Mouse (Mus musculus): ENCODE results near the gene Nhlrc2.
A peak's percentile ranks its signal among the peaks of the same experiment; 100 is the strongest.
"Not testable (repeated sequence)": the region's sequence is repeated elsewhere in the genome, so short reads cannot be mapped to it uniquely, and the experiment has no call there.

The Nhlrc2 gene

GRCm38 (mm10) chr19:56548230-56549032, at the start of gene Nhlrc2:
Nhlrc2 (plus strand) TSS chr19:56548261.
- peak; percentile 88 for DNase-seq (ENCODE audit: low spot score)

- not testable (repeated sequence) for DNase-seq (ENCODE audit: low spot score)
Observed at GRCm38 (mm10) chr19:56503069-56503468, 45.0 kb upstream of the Nhlrc2 start.

GRCm38 (mm10) chr19:56503525-56503924, 44.5 kb upstream of the Nhlrc2 start:
- DNase-seq (ENCODE audit: low spot score), result not testable (repeated sequence)

- not testable (repeated sequence) for DNase-seq (ENCODE audit: low spot score)
Observed at GRCm38 (mm10) chr19:56511207-56511606, 36.9 kb upstream of the Nhlrc2 start.

GRCm38 (mm10) chr19:56513527-56513926, 34.5 kb upstream of the Nhlrc2 start:
- DNase-seq (ENCODE audit: low spot score), result not testable (repeated sequence)

GRCm38 (mm10) chr19:56519408-56519807, 28.7 kb upstream of the Nhlrc2 start:
- DNase-seq (ENCODE audit: low spot score), result not testable (repeated sequence)

GRCm38 (mm10) chr19:56530529-56530928, 17.5 kb upstream of the Nhlrc2 start:
- not testable (repeated sequence) for DNase-seq (ENCODE audit: low spot score)

GRCm38 (mm10) chr19:56531251-56531650, 16.8 kb upstream of the Nhlrc2 start:
- no peak for DNase-seq (ENCODE audit: low spot score)

- DNase-seq (ENCODE audit: low spot score), result no peak
Observed at GRCm38 (mm10) chr19:56533291-56534071, 14.6 kb upstream of the Nhlrc2 start.

- DNase-seq (ENCODE audit: low spot score), result no peak
Observed at GRCm38 (mm10) chr19:56534337-56534736, 13.7 kb upstream of the Nhlrc2 start.

GRCm38 (mm10) chr19:56535064-56535463, 13.0 kb upstream of the Nhlrc2 start:
- no peak for DNase-seq (ENCODE audit: low spot score)

- no peak for DNase-seq (ENCODE audit: low spot score)
Observed at GRCm38 (mm10) chr19:56535765-56536164, 12.3 kb upstream of the Nhlrc2 start.

GRCm38 (mm10) chr19:56543320-56543719, 4.7 kb upstream of the Nhlrc2 start:
- no peak for DNase-seq (ENCODE audit: low spot score)

GRCm38 (mm10) chr19:56544681-56545388, 3.2 kb upstream of the Nhlrc2 start:
- no peak for DNase-seq (ENCODE audit: low spot score)

GRCm38 (mm10) chr19:56546031-56546430, 2.0 kb upstream of the Nhlrc2 start:
- no peak for DNase-seq (ENCODE audit: low spot score)

GRCm38 (mm10) chr19:56547456-56548229, 418 bp upstream of the Nhlrc2 start, which contains the start of gene Dclre1a:
Dclre1a (minus strand) TSS chr19:56548222.
- peak; percentile 67 for DNase-seq (ENCODE audit: low spot score)

- DNase-seq (ENCODE audit: low spot score), result no peak
Observed at GRCm38 (mm10) chr19:56549033-56549680, 1.1 kb downstream of the Nhlrc2 start.

- DNase-seq (ENCODE audit: low spot score), result no peak
Observed at GRCm38 (mm10) chr19:56553177-56553576, 5.1 kb downstream of the Nhlrc2 start.

GRCm38 (mm10) chr19:56555972-56556371, 7.9 kb downstream of the Nhlrc2 start:
- DNase-seq (ENCODE audit: low spot score), result no peak

GRCm38 (mm10) chr19:56562433-56563138, 14.5 kb downstream of the Nhlrc2 start:
- DNase-seq (ENCODE audit: low spot score), result no peak
